ENCODE assay signal across 14 mouse cellular contexts in the genomic region with DNA sequence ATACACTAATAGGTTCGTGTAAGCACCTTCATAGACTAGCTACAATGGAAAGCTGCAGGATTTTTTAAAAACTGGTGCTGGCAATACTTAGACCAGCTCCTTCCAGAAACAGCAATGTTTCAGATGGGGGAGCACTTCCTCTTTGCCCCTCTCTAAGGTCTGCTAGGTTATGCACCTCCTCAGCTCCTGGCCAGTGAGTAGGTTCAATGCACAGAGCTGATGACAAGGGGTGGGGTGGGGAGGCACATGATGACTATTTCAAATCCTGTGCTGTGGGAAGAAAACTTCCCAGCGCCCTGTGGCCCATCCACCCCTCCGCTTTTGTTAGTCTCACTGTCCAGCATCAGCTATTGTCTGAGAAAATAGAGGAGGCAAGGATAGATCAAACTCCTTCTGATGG.
"Had no signal": no experiment of that assay in that cellular context is flagged by ENCODE, and none has a peak within 500 bp of the region (broad histone marks: within the 10 kb centered on the region; RNA-seq: fewer than 3 reads in every experiment).

No protein-coding gene starts in this region.

- H3K9ac ChIP-seq: kidney, embryonic 15.5 days; liver, embryonic 12.5 days; lung, embryonic 14.5 days; neural tube, embryonic 12.5 days had no signal

- H3K4me3 ChIP-seq: kidney, embryonic 15.5 days; left cerebral cortex, adult 2 months; limb, embryonic 10.5 days; liver, embryonic 12.5 days; midbrain, embryonic 10.5 days; neural tube, embryonic 12.5 days had no signal

- H3K4me2 ChIP-seq: kidney, embryonic 15.5 days; liver, embryonic 12.5 days; lung, embryonic 14.5 days; neural tube, embryonic 12.5 days had no signal

- H3K9me3 ChIP-seq: kidney, embryonic 15.5 days; limb, embryonic 10.5 days; liver, embryonic 12.5 days; midbrain, embryonic 10.5 days; neural tube, embryonic 12.5 days had no signal

- H3K36me3 ChIP-seq: kidney, embryonic 15.5 days; limb, embryonic 10.5 days; liver, embryonic 12.5 days; midbrain, embryonic 10.5 days; neural tube, embryonic 12.5 days had no signal

- H3K4me1 ChIP-seq: liver, embryonic 12.5 days; midbrain, embryonic 10.5 days; neural tube, embryonic 12.5 days had no signal

- H3K27ac ChIP-seq: kidney, embryonic 15.5 days; left cerebral cortex, adult 2 months; limb, embryonic 10.5 days; liver, embryonic 12.5 days; midbrain, embryonic 10.5 days; neural tube, embryonic 12.5 days had no signal

- ATAC-seq: intestine, embryonic 16.5 days; liver, embryonic 12.5 days had no signal

- DNase-seq: kidney, adult 2 months; kidney, postnatal 25 days; lung, embryonic 14.5 days; lung, postnatal 10 days; lung, postnatal 4 days; midbrain, embryonic 14.5 days; retina, postnatal 1 day had no signal

- H3K27me3 ChIP-seq: kidney, embryonic 15.5 days; liver, embryonic 12.5 days; neural tube, embryonic 12.5 days had no signal
